Mouse (Mus musculus): Measurements from ENCODE around the gene Slk. TPM values are rescaled to one million over a fixed set of nuclear protein-coding genes. Genes with fewer than 3 reads are reported as not detected.

Slk gene
- 101 and 110 TPM in 2 replicates for total RNA-seq (2014; fragmentation: Nextera tagmentation)
- 164 and 206 TPM in 2 replicates for total RNA-seq (2017)

GRCm38 (mm10) chr19:47579225-47579787 lies at the start of gene Slk:
Gene Slk (plus strand): TSS chr19:47579678.
- ATAC-seq (replicated peaks; ENCODE audit: low FRiP score, low TSS enrichment, poor library complexity, severe bottlenecking) = peak; percentile 73

DNA sequence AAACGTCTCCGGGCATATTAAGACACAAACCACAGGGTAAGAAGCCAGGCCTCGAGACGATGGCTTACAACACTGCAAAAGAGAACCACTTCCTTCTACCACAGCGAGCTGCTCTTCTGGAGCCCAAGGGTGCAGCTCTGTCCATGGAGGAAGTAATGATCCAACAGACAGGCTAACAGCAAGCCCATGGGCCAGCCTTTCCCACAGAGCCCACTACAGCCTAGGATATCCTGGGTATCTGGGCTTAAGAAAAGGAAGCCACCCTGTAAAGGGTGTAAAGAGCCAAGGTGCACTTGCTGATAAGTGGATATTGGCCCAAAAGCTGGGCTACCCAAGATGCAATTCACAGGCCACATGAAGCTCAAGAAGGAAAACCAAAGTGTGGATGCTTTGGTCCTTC lies 48.2 kb upstream of the Slk start:
- peak; percentile 93 for ATAC-seq (replicated peaks; ENCODE audit: low FRiP score, low TSS enrichment, poor library complexity, severe bottlenecking)

DNA sequence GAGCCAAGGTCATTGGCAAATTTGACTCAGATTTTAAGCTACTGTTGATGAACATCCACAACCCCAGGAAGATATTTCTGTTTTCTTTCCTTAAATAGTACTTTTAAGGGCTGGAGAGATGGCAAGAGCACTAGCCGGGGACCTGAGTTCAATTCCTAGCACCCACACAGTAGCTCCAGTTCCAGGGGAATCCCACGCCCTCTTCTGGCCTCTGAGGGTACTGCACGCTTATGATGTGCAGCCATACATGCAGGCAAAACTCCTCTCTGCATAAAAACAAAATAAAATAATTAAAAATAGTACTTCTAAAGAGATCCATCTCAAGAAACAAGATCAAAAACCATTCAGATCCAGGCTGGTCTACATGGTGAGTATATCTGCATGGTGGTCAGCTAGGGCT lies 47.0 kb upstream of the Slk start:
- no peak for ATAC-seq (replicated peaks; ENCODE audit: low FRiP score, low TSS enrichment, poor library complexity, severe bottlenecking)

GRCm38 (mm10) chr19:47534131-47534530 lies 45.3 kb upstream of the Slk start:
- no peak for ATAC-seq (replicated peaks; ENCODE audit: low FRiP score, low TSS enrichment, poor library complexity, severe bottlenecking)

- peak; percentile 96 for ATAC-seq (replicated peaks; ENCODE audit: low FRiP score, low TSS enrichment, poor library complexity, severe bottlenecking)
These were observed 42.8 kb upstream of the Slk start for GRCm38 (mm10) chr19:47536521-47537299.

GRCm38 (mm10) chr19:47537300-47537792 lies 42.1 kb upstream of the Slk start, which contains the start of gene Stn1:
Gene Stn1 (minus strand): TSS chr19:47537507.
- peak; percentile 34 for ATAC-seq (replicated peaks; ENCODE audit: low FRiP score, low TSS enrichment, poor library complexity, severe bottlenecking)

DNA sequence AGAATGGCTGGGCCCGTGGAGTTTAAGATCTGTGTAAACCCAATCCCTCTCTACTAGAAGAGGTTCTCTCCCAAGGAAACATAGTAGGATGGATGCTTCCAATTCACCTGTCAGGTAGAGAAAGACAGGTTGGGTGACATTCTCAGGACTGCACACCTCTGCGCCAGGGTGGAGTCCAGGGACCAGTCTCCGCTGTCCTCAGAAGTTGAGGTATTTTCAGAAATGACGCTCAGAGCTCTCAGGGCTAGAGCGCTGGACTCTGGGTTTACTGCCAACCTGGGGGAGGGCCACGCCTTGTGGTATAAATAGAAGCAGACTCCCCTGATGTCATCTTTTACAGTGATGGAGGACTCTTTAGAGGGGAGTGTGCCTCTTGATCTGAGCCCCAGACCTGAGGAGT lies 41.6 kb upstream of the Slk start:
- ATAC-seq (replicated peaks; ENCODE audit: low FRiP score, low TSS enrichment, poor library complexity, severe bottlenecking) = 0 out of 2 replicates have a peak, but pooled peaks have one; percentile 18

GRCm38 (mm10) chr19:47538801-47539200 lies 40.7 kb upstream of the Slk start:
- ATAC-seq (replicated peaks; ENCODE audit: low FRiP score, low TSS enrichment, poor library complexity, severe bottlenecking) = peak; percentile 39; the same call in 1 of the 2 replicates

GRCm38 (mm10) chr19:47542441-47542840 lies 37.0 kb upstream of the Slk start:
- ATAC-seq (replicated peaks; ENCODE audit: low FRiP score, low TSS enrichment, poor library complexity, severe bottlenecking) = no peak

DNA sequence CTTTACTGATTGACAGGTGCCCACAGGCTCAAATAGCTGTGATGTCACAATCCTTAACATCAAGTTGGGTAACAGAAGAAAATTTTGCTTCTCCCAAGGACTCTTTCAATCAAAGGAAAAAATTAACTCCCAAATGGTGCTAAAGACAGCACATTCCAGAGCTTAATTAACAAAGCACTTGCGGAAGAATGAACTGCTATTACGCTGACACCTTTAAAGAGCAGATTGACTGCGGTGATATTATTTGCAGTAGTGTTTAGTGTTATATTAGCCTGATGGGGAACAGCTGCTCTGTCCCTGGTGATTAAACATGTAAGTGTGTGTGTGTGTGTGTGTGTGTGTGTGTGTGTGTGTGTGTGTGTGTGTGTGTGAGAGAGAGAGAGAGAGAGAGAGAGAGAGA lies 34.4 kb upstream of the Slk start:
- ATAC-seq (replicated peaks; ENCODE audit: low FRiP score, low TSS enrichment, poor library complexity, severe bottlenecking) = no peak

DNA sequence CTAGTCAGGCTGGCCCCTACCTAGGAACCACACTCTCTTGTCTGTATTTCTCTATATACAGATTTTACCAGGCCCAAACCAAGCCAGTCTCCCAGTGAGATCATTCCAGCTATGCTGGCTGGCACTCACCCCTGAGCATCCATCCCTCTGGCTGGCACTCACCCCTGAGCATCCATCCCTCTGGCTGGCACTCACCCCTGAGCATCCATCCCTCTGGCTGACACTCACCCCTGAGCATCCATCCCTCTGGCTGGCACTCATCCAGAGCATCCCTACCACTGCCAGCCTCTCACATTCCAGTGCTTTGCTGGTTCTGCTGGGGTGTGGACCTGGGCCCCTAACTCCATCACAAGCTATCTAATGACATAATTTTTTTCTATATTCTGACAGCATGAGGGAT lies 34.0 kb upstream of the Slk start:
- ATAC-seq (replicated peaks; ENCODE audit: low FRiP score, low TSS enrichment, poor library complexity, severe bottlenecking) = no peak

- ATAC-seq (replicated peaks; ENCODE audit: low FRiP score, low TSS enrichment, poor library complexity, severe bottlenecking) = no peak
These were observed 30.9 kb upstream of the Slk start for GRCm38 (mm10) chr19:47548432-47549076.

GRCm38 (mm10) chr19:47549174-47549573 lies 30.3 kb upstream of the Slk start:
- no peak for ATAC-seq (replicated peaks; ENCODE audit: low FRiP score, low TSS enrichment, poor library complexity, severe bottlenecking)

DNA sequence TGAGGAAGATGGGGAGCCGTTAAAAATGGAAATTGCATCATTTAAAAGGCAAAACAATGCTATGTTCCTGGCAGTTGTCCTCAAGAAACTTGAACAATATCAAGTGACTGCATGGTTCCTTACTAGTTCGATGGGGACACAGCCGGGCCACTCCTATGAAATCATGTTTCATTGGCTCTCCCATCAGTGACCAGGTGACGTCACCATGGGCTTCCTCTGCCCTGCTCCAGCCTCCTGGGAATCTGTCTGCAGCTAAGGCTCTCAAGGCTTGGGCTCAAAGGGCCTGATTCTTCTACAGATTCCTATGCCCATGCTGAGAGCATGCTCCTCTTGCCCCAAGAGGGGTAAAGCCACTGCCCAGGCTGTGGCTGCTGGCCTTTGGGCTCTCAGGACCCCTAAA lies 29.9 kb upstream of the Slk start:
- ATAC-seq (replicated peaks; ENCODE audit: low FRiP score, low TSS enrichment, poor library complexity, severe bottlenecking) = no peak

DNA sequence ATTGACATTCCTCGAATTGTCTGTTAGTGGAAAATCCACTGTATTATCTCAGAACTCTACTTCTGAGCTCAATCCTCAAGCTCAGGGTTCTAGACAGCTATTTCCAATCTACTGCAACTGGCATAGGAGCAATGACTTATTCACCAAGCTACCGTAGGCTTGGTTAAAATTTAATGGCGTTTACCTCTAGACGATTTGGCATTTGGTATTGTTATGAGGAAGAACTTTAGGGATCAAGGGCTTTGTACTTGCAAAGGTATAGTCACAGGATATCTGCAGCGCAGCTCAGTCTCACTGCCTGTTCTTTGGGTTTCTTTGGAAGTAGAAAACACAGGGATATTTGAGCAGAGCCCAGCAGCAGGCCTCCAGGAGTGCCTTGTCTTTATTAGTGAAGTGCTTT lies 20.3 kb upstream of the Slk start:
- ATAC-seq (replicated peaks; ENCODE audit: low FRiP score, low TSS enrichment, poor library complexity, severe bottlenecking) = no peak

DNA sequence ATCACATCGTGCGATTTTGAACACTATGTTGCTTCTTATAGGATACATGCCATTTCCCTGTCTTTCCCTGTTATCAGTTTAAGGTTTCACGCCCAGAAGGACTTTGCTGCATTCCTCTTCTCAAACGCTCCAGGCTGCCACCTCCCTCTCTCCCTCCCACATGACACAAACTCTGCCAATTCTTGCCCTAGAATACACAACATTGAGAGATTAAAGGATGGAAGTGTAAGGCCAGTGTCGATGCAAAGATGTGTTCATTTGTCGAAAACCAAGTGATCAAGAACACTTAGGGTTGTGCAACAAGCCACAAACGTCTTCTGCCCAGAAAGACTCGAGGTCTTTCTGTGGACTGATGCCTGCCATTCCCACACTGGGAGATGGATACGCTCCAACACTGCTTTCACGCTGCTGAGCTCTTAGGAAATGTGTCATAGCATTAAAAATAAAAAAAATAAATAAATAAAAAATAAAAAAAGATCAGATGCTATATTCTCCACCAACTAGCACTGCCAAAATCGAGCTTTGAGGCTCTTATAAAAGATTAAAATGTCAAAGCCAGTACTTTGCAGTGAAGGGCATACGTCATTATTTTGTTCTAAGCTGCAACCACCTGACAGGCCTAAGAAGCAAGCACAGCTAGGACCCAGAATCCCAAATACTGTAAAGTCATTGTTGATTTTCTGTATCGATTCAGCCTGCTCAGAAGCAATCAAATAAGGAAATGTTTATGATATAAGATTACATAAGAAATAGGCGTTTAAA lies 19.5 kb upstream of the Slk start:
- no peak for ATAC-seq (replicated peaks; ENCODE audit: low FRiP score, low TSS enrichment, poor library complexity, severe bottlenecking)

GRCm38 (mm10) chr19:47560544-47561161 lies 18.8 kb upstream of the Slk start:
- peak; percentile 90 for ATAC-seq (replicated peaks; ENCODE audit: low FRiP score, low TSS enrichment, poor library complexity, severe bottlenecking)

DNA sequence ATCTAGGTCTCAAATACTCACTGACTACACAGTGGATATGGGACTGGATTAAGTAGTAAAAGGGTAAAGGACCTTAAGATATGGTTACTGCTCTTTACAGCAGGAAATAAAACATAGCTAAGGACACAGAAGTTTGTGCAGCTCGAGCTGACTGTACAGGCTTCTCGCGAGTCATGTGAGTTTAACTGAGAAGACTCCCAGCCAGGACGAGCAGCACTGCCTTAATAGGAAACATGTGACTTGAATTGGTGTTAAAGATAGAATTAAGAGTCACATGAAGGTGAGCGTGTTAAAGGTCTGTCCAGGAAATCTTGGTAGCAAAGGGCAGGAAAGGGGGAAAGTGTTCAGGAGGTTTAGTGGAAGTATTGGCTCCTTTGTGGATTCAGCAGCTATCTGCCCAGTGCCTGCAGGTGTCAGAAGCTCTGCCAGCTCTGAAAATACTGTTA lies 17.5 kb upstream of the Slk start:
- ATAC-seq (replicated peaks; ENCODE audit: low FRiP score, low TSS enrichment, poor library complexity, severe bottlenecking) = no peak

GRCm38 (mm10) chr19:47563715-47564114 lies 15.8 kb upstream of the Slk start:
- ATAC-seq (replicated peaks; ENCODE audit: low FRiP score, low TSS enrichment, poor library complexity, severe bottlenecking) = no peak
